Mouse (Mus musculus): ENCODE data around the gene Scaf1.

GRCm38 (mm10) chr7:45048001-45048890 lies 32.1 kb upstream of the Scaf1 start:
- no peak for TF ChIP-seq POLR2AphosphoS2 (IDR thresholded peaks at IDR 0.05; ENCODE audit: insufficient read length, low read depth)
- TF ChIP-seq TCF12 (IDR thresholded peaks at IDR 0.05; ENCODE audit: insufficient read depth, poor library complexity, severe bottlenecking) = no peak
- no peak for TF ChIP-seq REST (IDR thresholded peaks at IDR 0.05; ENCODE audit: insufficient read depth, insufficient read length)
- no peak for TF ChIP-seq POLR2A (IDR thresholded peaks at IDR 0.05; ENCODE audit: insufficient read length, low read depth)
- no peak for TF ChIP-seq USF1 (IDR thresholded peaks at IDR 0.05; ENCODE audit: low read depth)
- TF ChIP-seq SRF (IDR thresholded peaks at IDR 0.05; ENCODE audit: control insufficient read depth, insufficient read length, low read depth) = no peak

All from myocyte (in vitro differentiated cells).